Mouse (Mus musculus) hindbrain, embryonic 10.5 days (tissue): ENCODE results near the gene Tmem211. TPM values are rescaled to one million over a fixed set of nuclear protein-coding genes. Genes with fewer than 3 reads are reported as not detected.
A peak's percentile ranks its signal among the peaks of the same experiment; 100 is the strongest.

Experiments used
- DNase-seq: peaks from one replicate; pipeline ENCODE4 v3.0.0-alpha.2; 2017; ENCODE audit warnings: low spot score
- H3K27ac ChIP-seq: fragments of 300-500 bp; sonication (generic); 2 replicates; pipeline ENCODE4 v1.5.1; 2016; ENCODE audit warnings: mild to moderate bottlenecking, moderate library complexity
- H3K27me3 ChIP-seq: fragments of 300-500 bp; sonication (generic); 2 replicates; pipeline ENCODE4 v1.6.1; 2016; ENCODE audit warnings: mild to moderate bottlenecking; ENCODE audit not compliant: poor library complexity, insufficient read depth, severe bottlenecking
- H3K36me3 ChIP-seq: fragments of 300-500 bp; sonication (generic); 2 replicates; pipeline ENCODE4 v1.6.1; 2016; ENCODE audit warnings: mild to moderate bottlenecking, moderate library complexity
- H3K4me1 ChIP-seq: fragments of 300-500 bp; sonication (generic); replicated peaks from 2 replicates; pipeline ENCODE4 v1.6.1; 2016; ENCODE audit warnings: mild to moderate bottlenecking
- H3K4me3 ChIP-seq: fragments of 300-500 bp; sonication (generic); 2 replicates; pipeline ENCODE4 v1.5.1; 2016; ENCODE audit warnings: mild to moderate bottlenecking, moderate library complexity
- H3K9me3 ChIP-seq: fragments of 300-500 bp; sonication (generic); 2 replicates; pipeline ENCODE4 v1.6.1; 2016; ENCODE audit warnings: mild to moderate bottlenecking, moderate library complexity
- WGBS: fragments of 180-500 bp; shearing (Covaris S2); methylation state at CpG from one replicate; pipeline ENCODE4 v1.1.7; 2016; 5-methylcytosine and 5-hydroxymethylcytosine counted together
- polyA plus RNA-seq: library from polyadenylated mRNA; unstranded; fragments of >200 nt; fragmentation: Nextera tagmentation; extraction: Ambion mirVana; gene quantifications from 2 replicates; pipeline ENCODE4 v1.2.1, GENCODE M21; 2016

The Tmem211 gene
- polyA plus RNA-seq, 1 experiment from 2014 or later = not detected

DNA sequence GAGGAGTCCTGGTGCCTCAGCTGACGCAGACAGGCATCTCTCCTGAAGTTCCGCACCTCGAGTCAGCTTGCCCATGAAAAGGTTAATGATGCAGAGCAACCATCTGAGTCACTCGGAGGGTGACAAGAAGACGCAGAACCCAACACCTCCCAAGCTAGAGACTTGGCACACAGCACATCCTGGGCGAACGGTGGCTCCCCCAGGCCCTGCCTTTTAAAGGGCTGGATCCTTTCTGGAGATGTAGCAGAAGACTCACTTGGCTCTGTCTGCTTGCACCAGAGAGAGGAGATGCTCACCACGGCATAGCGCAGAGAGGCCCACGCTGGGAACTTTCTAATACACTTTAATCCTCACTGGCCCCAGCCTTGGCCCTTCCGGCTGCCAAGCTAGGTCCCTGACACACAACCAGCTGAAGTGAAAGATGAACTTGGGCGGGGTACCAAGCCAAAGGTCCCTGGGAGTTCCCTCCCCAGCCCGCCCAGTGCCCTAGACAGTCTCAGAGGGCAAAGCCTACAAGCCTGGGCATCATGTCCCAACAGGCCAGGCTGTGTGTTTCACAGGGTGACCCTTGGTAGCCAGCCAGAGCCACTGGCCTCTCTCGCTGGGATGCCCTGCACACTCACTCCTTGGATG lies 10.3 kb upstream of the Tmem211 start:
- H3K36me3 ChIP-seq = no peaks in the 10 kb centered on the region
- H3K27me3 ChIP-seq = peaks cover 8% of the 10 kb centered on the region; the same call in 1 of the 2 replicates
- peaks cover 46% of the 10 kb centered on the region for H3K4me1 ChIP-seq
- H3K9me3 ChIP-seq = no peaks in the 10 kb centered on the region
- H3K27ac ChIP-seq = no peak overlapping the region
- no peak overlapping the region for H3K4me3 ChIP-seq
- no peak for DNase-seq
- 81% methylated on average over 14 of the region's 14 CpGs for whole genome bisulfite sequencing

DNA sequence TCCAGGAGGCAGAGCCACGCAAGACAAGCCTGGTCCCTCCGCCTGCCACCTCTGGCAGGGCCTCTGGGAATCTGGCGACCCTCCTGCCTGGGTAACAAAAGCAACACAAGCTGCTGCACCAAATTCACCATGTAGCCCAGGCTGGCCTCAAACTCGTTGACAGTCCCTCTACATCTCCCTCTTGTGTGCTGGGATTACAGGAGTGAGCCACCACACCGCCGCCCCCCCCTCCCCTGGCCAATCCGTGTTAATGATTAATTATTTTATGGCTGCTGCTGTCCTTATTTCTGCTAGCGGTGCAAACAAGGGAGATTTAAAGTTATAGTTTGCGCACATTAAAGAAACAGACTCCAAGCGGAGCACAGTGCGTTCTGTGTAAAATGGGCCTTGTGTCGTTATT lies 9.6 kb upstream of the Tmem211 start:
- H3K27ac ChIP-seq = no peak overlapping the region
- no peaks in the 10 kb centered on the region for H3K36me3 ChIP-seq
- H3K9me3 ChIP-seq = no peaks in the 10 kb centered on the region
- H3K4me1 ChIP-seq = peaks cover 45% of the 10 kb centered on the region
- 84% methylated on average over 12 of the region's 12 CpGs for WGBS
- H3K27me3 ChIP-seq = peaks cover 8% of the 10 kb centered on the region; the same call in 1 of the 2 replicates
- DNase-seq = no peak
- no peak overlapping the region for H3K4me3 ChIP-seq

GRCm38 (mm10) chr5:113218617-113219235 lies 8.0 kb upstream of the Tmem211 start:
- 83% methylated on average over 17 of the region's 17 CpGs for WGBS

GRCm38 (mm10) chr5:113219450-113219849 lies 7.3 kb upstream of the Tmem211 start:
- Histone ChIP-seq H3K36me3 (no peaks in the 10 kb centered on the region), H3K9me3 (no peaks in the 10 kb centered on the region), H3K4me3 (no peak overlapping the region), H3K4me1 (peaks cover 36% of the 10 kb centered on the region), H3K27ac (no peak overlapping the region), H3K27me3 (peaks cover 8% of the 10 kb centered on the region; the same call in 1 of the 2 replicates)
- WGBS = 86% methylated on average over 6 of the region's 6 CpGs
- DNase-seq = no peak

More at GRCm38 (mm10) chr5:113218617-113219235, 8.0 kb upstream of the Tmem211 start:
- Histone ChIP-seq H3K4me1 (peaks cover 35% of the 10 kb centered on the region), H3K27me3 (peaks cover 8% of the 10 kb centered on the region; the same call in 1 of the 2 replicates), H3K4me3 (no peak overlapping the region), H3K27ac (no peak overlapping the region), H3K9me3 (no peaks in the 10 kb centered on the region), H3K36me3 (no peaks in the 10 kb centered on the region)
- no peak for DNase-seq

DNA sequence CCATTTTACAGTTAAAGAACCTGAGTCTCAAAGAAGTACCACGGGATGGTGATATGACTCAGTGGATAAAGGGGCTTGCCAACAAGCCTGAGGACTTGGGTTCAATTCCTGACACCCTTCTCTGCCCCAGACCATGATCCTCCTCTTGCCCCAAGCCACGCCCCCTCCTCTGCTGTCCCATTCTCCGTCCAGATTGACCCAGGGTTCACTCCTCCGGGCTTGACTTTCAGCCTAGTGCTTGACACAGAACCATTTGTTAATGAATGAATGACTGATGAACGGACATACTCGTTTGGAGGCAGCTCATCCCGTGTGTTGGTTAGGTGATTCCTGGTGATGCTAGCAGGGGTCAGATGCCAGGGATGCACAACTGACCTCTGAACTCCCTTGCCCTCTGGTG lies 6.8 kb upstream of the Tmem211 start:
- Histone ChIP-seq H3K4me1 (peaks cover 39% of the 10 kb centered on the region), H3K27ac (peak overlapping the region; percentile 88; the same call in 1 of the 2 replicates), H3K27me3 (peaks cover 8% of the 10 kb centered on the region; the same call in 1 of the 2 replicates), H3K4me3 (peak overlapping the region; percentile 76; the same call in 1 of the 2 replicates), H3K9me3 (no peaks in the 10 kb centered on the region), H3K36me3 (no peaks in the 10 kb centered on the region)
- no peak for DNase-seq
- 61% methylated on average over 7 of the region's 7 CpGs for WGBS

DNA sequence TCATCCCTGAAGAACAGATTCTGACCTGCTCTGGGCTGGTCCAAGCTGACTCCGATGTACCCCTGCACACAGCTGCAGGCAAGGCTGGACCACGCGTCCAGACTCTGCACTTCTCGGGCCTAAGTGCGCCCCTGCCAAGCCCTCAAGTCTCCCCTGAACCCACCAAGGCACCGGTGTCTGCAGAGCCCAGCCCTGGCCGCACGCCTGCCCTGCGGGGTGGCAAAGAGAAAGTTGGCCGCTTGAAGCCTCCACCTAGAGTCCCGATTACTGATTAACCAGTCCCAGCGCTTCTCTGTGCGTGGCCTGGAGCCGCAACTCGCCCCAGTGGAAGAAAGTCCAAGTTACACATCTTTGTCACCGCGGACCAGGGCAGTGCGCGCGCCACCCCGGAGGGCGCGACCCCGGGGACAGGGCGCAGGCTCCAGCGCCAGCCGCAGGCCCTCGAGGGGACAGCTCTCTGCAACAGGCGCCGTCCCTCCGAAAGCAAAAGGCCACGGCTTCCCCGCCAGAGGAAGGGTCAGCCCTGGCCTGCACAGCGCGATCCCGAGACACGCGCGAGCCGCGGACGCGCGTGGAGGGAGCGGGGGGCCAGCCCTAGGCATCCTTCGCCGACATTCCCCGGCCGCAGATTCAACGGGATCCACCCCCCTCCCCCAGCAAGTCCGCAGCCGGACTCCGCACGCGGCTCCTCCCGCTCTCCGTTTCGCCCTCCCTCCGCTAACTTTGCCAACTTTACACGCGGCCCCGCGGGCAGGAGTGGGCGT lies 6.1 kb upstream of the Tmem211 start:
- Histone ChIP-seq H3K36me3 (no peaks in the 10 kb centered on the region), H3K27me3 (peaks cover 8% of the 10 kb centered on the region; the same call in 1 of the 2 replicates), H3K9me3 (no peaks in the 10 kb centered on the region), H3K4me1 (peaks cover 46% of the 10 kb centered on the region), H3K4me3 (peak overlapping the region; percentile 76), H3K27ac (peak overlapping the region; percentile 88)
- DNase-seq = peak; percentile 53
- WGBS = 2% methylated on average over 64 of the region's 64 CpGs

GRCm38 (mm10) chr5:113221147-113221865 lies 5.4 kb upstream of the Tmem211 start, which contains the start of gene 2900026A02Rik:
TSS of gene 2900026A02Rik (minus strand) at chr5:113221236.
- 11% methylated on average over 62 of the region's 62 CpGs for WGBS
- peaks cover 8% of the 10 kb centered on the region; the same call in 1 of the 2 replicates for H3K27me3 ChIP-seq
- peak within 1 kb of the TSS; percentile 88 for H3K27ac ChIP-seq
- no peaks in the 10 kb centered on the region for H3K36me3 ChIP-seq
- DNase-seq = peak; percentile 68
- H3K4me1 ChIP-seq = peaks cover 52% of the 10 kb centered on the region
- H3K4me3 ChIP-seq = peak within 1 kb of the TSS; percentile 76
- no peaks in the 10 kb centered on the region for H3K9me3 ChIP-seq

DNA sequence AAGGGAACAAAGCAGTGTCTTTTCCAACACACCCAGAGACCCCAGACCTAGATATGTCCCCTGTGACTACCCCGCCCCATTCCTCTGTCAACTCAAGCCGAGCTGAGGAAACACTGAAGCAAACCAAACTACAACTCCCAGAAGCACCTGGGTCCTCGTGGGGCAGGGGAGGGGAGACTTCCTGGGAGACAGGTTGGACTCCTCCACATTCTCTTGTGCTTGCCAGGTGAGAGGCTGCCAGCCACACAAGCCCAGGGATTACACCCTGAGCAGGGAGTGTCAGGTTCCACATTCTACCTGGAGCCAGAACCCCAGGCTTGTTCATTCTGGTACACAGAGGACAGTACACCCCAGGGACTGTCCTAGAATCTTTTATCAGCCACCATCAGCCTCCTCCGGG lies 2.8 kb upstream of the Tmem211 start:
- no peak for DNase-seq
- Histone ChIP-seq H3K4me3 (no peak overlapping the region), H3K4me1 (peaks cover 55% of the 10 kb centered on the region), H3K27me3 (peaks cover 8% of the 10 kb centered on the region; the same call in 1 of the 2 replicates), H3K9me3 (no peaks in the 10 kb centered on the region), H3K27ac (peak overlapping the region; percentile 80; the same call in 1 of the 2 replicates), H3K36me3 (no peaks in the 10 kb centered on the region)
- 62% methylated on average over 4 of the region's 4 CpGs for WGBS

DNA sequence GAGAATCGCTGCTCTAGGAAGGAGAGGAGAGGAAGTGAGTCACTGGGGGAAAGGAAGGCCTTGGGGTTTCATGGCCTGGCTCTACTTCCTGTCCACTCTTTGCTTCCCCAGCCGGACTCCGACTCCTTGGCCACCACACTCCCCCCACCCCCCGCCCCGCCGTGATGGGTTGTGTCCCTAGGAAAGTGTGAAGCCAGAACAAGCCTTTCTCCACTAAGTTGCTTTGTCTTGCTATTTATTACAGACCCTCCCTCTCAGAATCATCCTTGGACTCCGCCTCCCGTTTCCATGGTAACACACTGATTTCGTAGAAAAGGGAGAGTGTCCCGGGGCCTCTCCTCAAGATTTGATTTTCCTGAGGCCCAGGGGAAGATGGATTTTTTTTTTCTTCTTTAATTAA lies 1.4 kb upstream of the Tmem211 start:
- DNase-seq = peak; percentile 69
- H3K4me3 ChIP-seq = peak overlapping the region; percentile 39
- no peaks in the 10 kb centered on the region for H3K9me3 ChIP-seq
- peaks cover 2% of the 10 kb centered on the region; the same call in 1 of the 2 replicates for H3K27me3 ChIP-seq
- 24% methylated on average over 10 of the region's 10 CpGs for WGBS
- H3K27ac ChIP-seq = peak overlapping the region; percentile 80
- peaks cover 43% of the 10 kb centered on the region for H3K4me1 ChIP-seq
- no peaks in the 10 kb centered on the region for H3K36me3 ChIP-seq

DNA sequence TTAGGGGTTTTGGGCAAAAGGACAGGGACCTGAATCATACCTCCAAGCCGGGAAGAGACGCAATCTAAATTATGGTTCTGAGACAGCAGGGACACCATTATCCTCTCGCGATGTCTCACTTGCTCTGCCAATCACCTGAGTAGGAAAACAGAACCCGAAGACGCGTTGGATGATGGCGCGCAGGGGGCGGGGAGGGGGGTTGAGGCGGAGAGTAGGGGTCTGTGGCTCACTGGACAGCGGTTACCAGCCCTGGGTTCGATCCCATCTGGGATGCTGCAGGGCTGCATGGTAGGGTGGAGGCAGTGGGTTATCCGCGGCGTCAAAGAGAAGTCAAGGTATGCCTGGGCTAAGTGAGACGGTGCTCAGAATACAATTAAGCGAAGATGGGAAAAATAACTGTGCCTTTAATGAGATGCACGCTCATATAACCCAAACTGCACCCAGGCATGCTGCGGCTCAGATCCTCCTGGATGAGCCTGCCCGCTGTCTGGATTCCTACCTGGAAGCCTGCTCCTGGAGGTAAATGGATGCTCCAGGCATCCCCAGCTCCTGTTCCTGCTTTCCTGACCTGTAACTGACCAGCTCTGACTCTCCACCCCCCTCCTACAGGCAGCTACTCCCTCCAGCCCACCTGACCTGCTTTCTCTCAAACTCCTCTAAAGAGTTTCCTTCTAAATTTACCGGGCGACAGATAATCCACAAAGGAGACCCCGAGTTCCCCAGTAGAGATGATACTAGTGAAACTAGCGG lies 848 bp upstream of the Tmem211 start:
- H3K36me3 ChIP-seq = no peaks in the 10 kb centered on the region
- WGBS = 12% methylated on average over 25 of the region's 25 CpGs
- no peaks in the 10 kb centered on the region for H3K9me3 ChIP-seq
- H3K27me3 ChIP-seq = no peaks in the 10 kb centered on the region
- peak overlapping the region; percentile 39 for H3K4me3 ChIP-seq
- DNase-seq = peak; percentile 61
- H3K27ac ChIP-seq = peak overlapping the region; percentile 80
- peaks cover 37% of the 10 kb centered on the region for H3K4me1 ChIP-seq

DNA sequence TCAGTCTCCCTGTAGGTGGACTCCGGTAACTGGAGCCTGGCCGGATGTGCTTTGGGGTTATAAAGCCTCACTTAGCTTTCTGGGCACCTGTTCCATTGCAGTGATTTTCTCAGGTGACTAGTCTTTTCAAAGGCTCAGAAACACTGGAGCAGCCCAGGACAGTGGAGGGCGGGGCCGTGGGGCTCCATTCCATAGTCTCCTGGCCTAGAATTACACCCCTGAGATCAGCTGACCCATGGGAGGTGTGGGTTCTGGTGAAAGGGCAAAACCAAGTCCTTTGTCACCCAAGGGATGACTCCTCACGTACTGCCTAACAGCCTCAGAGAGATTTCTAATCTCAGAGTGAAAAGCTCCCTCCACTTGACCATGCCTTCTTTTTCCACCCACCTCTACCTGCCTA lies 3.5 kb downstream of the Tmem211 start:
- no peaks in the 10 kb centered on the region for H3K9me3 ChIP-seq
- H3K4me1 ChIP-seq = peaks cover 27% of the 10 kb centered on the region
- 0 out of 2 replicates have a peak overlapping the region, but pooled peaks have one; percentile 1 for H3K27ac ChIP-seq
- H3K27me3 ChIP-seq = no peaks in the 10 kb centered on the region
- no peak for DNase-seq
- no peaks in the 10 kb centered on the region for H3K36me3 ChIP-seq
- H3K4me3 ChIP-seq = no peak overlapping the region
- 82% methylated on average over 5 of the region's 5 CpGs for WGBS
